Mouse (Mus musculus) intestine, embryonic 15.5 days (tissue): ENCODE measurements around the gene Pnisr. TPM values are rescaled to one million over a fixed set of nuclear protein-coding genes. Genes with fewer than 3 reads are reported as not detected.

ENCODE experiments used
- ATAC-seq: fragments of 200-750 bp; cut with Nextera tagmentation; 2 replicates; pipeline ENCODE4 v1.8.0; 2017; ENCODE audit warnings: moderate TSS enrichment, moderate library complexity
- H3K27ac ChIP-seq: fragments of 300-500 bp; sonication (generic); 2 replicates; pipeline ENCODE4 v1.5.1; 2015; ENCODE audit warnings: mild to moderate bottlenecking, inconsistent platforms
- H3K27me3 ChIP-seq: fragments of 300-500 bp; sonication (generic); replicated peaks from 2 replicates; pipeline ENCODE4 v1.6.1; 2015; ENCODE audit warnings: inconsistent platforms
- H3K36me3 ChIP-seq: fragments of 300-500 bp; sonication (generic); 2 replicates; pipeline ENCODE4 v1.6.1; 2015; ENCODE audit warnings: inconsistent platforms
- H3K4me1 ChIP-seq: fragments of 300-500 bp; sonication (generic); replicated peaks from 2 replicates; pipeline ENCODE4 v1.6.1; 2015; ENCODE audit warnings: inconsistent platforms
- H3K4me2 ChIP-seq: fragments of 300-500 bp; sonication (generic); replicated peaks from 2 replicates; pipeline ENCODE4 v1.6.1; 2015; ENCODE audit warnings: mild to moderate bottlenecking, inconsistent platforms
- H3K4me3 ChIP-seq: fragments of 300-500 bp; sonication (generic); replicated peaks from 2 replicates; pipeline ENCODE4 v1.5.1; 2015; ENCODE audit warnings: inconsistent platforms
- H3K9ac ChIP-seq: fragments of 300-500 bp; sonication (generic); 2 replicates; pipeline ENCODE4 v1.6.1; 2015; ENCODE audit warnings: inconsistent platforms
- H3K9me3 ChIP-seq: fragments of 300-500 bp; sonication (generic); 2 replicates; pipeline ENCODE4 v1.6.1; 2016; ENCODE audit warnings: inconsistent platforms
- WGBS: fragments of 180-500 bp; shearing (Covaris S2); methylation state at CpG from one replicate; pipeline ENCODE4 v1.1.7; 2015; 5-methylcytosine and 5-hydroxymethylcytosine counted together
- polyA plus RNA-seq: library from polyadenylated mRNA; unstranded; fragments of >200 nt; fragmentation: Nextera tagmentation; extraction: Ambion mirVana; gene quantifications from 2 replicates; pipeline ENCODE4 v1.2.1, GENCODE M21; 2015

The Pnisr gene
- polyA plus RNA-seq, 1 experiment from 2014 or later = 102 TPM

DNA sequence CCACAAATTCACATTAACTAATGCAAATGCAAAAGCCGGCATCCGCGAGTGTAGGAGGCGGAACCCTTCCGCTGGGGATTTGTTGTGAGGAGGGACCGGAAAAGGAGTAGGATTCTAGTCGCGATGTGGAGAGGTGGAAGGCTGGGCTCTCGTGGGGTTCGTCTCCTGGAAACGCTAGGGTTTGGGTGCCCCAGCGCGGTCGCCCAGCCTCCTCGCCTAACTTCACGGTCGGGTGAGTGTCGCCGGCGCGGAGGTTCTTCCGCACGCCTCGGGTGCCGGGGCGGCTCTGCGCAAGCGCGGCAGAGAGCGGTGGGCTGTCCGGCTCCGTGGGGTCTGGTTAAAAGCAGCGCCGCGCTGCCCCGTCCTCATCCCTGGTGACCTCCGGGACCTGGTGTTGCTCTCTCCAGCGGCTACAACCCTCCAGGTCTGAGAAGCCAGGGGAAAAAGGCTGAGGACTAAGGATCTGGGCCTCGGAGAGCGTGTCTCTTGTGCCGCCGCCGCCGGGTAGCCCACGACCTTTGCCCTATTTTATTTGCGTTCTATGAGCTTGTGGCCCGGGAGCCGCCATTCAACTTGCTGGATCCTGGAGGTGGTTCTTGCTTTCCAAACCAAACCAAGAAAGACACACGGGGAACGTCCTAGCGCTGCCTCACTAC, 32.3 kb downstream of the Pnisr start, which contains the start of gene Coq3:
Gene Coq3 (plus strand): TSS at position 109 of the 656 bp plus-strand sequence.
- no peaks in the 10 kb centered on the region for H3K27me3 ChIP-seq
- peak within 1 kb of the TSS; percentile 76 for H3K4me3 ChIP-seq
- H3K4me2 ChIP-seq = peak within 1 kb of the TSS; percentile 63
- peak within 1 kb of the TSS; percentile 83 for H3K9ac ChIP-seq
- H3K27ac ChIP-seq = peak within 1 kb of the TSS; percentile 97
- H3K36me3 ChIP-seq = 0 out of 2 replicates have a peak, but pooled peaks cover 3% of the 10 kb centered on the region
- no peaks in the 10 kb centered on the region for H3K9me3 ChIP-seq
- peak; percentile 93 for ATAC-seq
- WGBS = 0% methylated on average over 51 of the region's 51 CpGs
- no peaks in the 10 kb centered on the region for H3K4me1 ChIP-seq

DNA sequence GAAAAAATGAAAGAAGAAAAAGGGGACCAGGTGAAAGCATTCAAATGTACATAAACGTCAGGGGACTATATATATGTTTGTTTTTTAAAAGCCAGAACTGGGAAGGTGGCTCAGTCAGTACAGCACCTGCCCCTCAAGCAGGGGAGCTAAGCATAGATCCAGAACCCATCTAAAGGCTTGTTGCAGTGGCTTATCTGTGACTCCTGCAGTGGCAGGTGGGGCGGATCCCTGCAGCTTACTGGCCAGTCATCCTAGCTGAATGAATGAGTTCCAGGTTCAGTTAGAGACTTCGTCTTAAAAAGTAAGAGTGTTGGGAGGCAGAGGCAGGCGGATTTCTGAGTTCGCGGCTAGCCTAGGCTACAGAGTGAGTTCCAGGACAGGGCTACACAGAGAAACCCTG, 35.4 kb downstream of the Pnisr start:
- WGBS = 90% methylated on average over 6 of the region's 6 CpGs
- ATAC-seq = no peak
- Histone ChIP-seq H3K9me3 (no peaks in the 10 kb centered on the region), H3K9ac (no peak overlapping the region), H3K27ac (no peak overlapping the region), H3K27me3 (no peaks in the 10 kb centered on the region), H3K4me2 (no peak overlapping the region), H3K4me3 (no peak overlapping the region), H3K4me1 (no peaks in the 10 kb centered on the region), H3K36me3 (no peaks in the 10 kb centered on the region)

DNA sequence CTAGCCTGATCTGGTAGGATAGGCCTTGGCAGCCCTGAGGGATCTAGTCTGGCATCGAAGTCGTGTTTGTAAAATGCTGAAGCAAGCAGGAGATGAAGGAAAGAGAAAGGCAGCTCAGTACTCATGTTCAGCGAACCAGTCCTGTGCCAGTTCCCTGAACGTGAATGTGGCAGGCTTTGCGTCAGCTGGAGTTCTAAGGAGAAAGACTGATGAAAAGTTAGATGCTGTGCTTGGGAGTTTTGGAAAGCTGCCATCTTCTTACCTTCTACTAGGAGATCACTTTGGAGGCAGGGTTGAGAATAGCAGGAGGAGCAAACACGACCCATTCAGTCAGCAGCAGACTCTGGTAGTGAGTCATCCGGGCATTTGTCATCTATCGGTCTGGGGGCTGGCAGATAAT, 38.4 kb downstream of the Pnisr start:
- H3K27me3 ChIP-seq = no peaks in the 10 kb centered on the region
- ATAC-seq = no peak
- H3K9ac ChIP-seq = no peak overlapping the region
- no peaks in the 10 kb centered on the region for H3K9me3 ChIP-seq
- H3K27ac ChIP-seq = no peak overlapping the region
- no peak overlapping the region for H3K4me3 ChIP-seq
- WGBS = 83% methylated on average over 8 of the region's 8 CpGs
- H3K36me3 ChIP-seq = no peaks in the 10 kb centered on the region
- H3K4me2 ChIP-seq = no peak overlapping the region
- no peaks in the 10 kb centered on the region for H3K4me1 ChIP-seq

Other genes with a start within 250 kb of the Pnisr start
- gene Prdm13, start 161.6 kb upstream of the Pnisr start, polyA plus RNA-seq = not detected in 2 replicates
- 36.8 and 37.4 TPM in 2 replicates for gene Ccnc, start 119.9 kb upstream of the Pnisr start, polyA plus RNA-seq
- gene Usp45, start 80.4 kb upstream of the Pnisr start, polyA plus RNA-seq = 7.0 and 7.6 TPM in 2 replicates
- 14.6 and 15.2 TPM in 2 replicates for gene Tstd3, start 80.4 kb upstream of the Pnisr start, polyA plus RNA-seq
- gene Coq3, start 32.1 kb downstream of the Pnisr start, polyA plus RNA-seq = 16.7 and 17.5 TPM in 2 replicates
- gene Faxc, start 83.7 kb downstream of the Pnisr start, polyA plus RNA-seq = 3.7 and 3.8 TPM in 2 replicates